Mouse (Mus musculus) liver, embryonic 11.5 days (tissue): ENCODE results near the gene Ube2l6. TPM values are rescaled to one million over a fixed set of nuclear protein-coding genes. Genes with fewer than 3 reads are reported as not detected.

Experiments
- ATAC-seq: fragments of 200-750 bp; cut with Nextera tagmentation; replicated peaks from 2 replicates; pipeline ENCODE4 v1.8.0; 2017; ENCODE audit warnings: moderate number of reproducible peaks, mild to moderate bottlenecking, moderate TSS enrichment, moderate library complexity; ENCODE audit not compliant: low FRiP score
- DNase-seq: peaks from one replicate; pipeline ENCODE4 v3.0.0-alpha.2; 2017; ENCODE audit warnings: low spot score
- H3K27ac ChIP-seq: fragments of 300-500 bp; sonication (generic); 2 replicates; pipeline ENCODE4 v1.5.1; 2014; ENCODE audit warnings: mild to moderate bottlenecking, low read depth, low read length, control low read depth
- H3K27me3 ChIP-seq: fragments of 300-500 bp; sonication (generic); replicated peaks from 2 replicates; pipeline ENCODE4 v1.6.1; 2014; ENCODE audit warnings: low read length, mixed read lengths; ENCODE audit not compliant: control insufficient read depth, insufficient read depth
- H3K36me3 ChIP-seq: fragments of 300-500 bp; sonication (generic); 2 replicates; pipeline ENCODE4 v1.6.1; 2014; ENCODE audit warnings: mild to moderate bottlenecking, low read length, moderate library complexity, mixed read lengths; ENCODE audit not compliant: control insufficient read depth, insufficient read depth
- H3K4me1 ChIP-seq: fragments of 300-500 bp; sonication (generic); replicated peaks from 2 replicates; pipeline ENCODE4 v1.6.1; 2014; ENCODE audit warnings: low read length, mixed read lengths; ENCODE audit not compliant: control insufficient read depth, insufficient read depth
- H3K4me2 ChIP-seq: fragments of 300-500 bp; sonication (generic); 2 replicates; pipeline ENCODE4 v1.6.1; 2014; ENCODE audit warnings: mild to moderate bottlenecking, control low read depth, moderate library complexity
- H3K4me3 ChIP-seq: fragments of 300-500 bp; sonication (generic); 2 replicates; pipeline ENCODE4 v1.5.1; 2014; ENCODE audit warnings: low read depth, low read length, control low read depth
- H3K9ac ChIP-seq: fragments of 300-500 bp; sonication (generic); 2 replicates; pipeline ENCODE4 v1.6.1; 2014; ENCODE audit warnings: low read depth, low read length, control low read depth
- H3K9me3 ChIP-seq: fragments of 300-500 bp; sonication (generic); 2 replicates; pipeline ENCODE4 v1.6.1; 2016; ENCODE audit warnings: low read length, inconsistent platforms, mixed read lengths; ENCODE audit not compliant: control insufficient read depth
- WGBS: fragments of 180-500 bp; shearing (Covaris S2); extraction: QIAGEN DNeasy Blood & Tissue Kit; methylation state at CpG from one replicate; pipeline ENCODE4 v1.1.7; 2014; 5-methylcytosine and 5-hydroxymethylcytosine counted together
- polyA plus RNA-seq: library from polyadenylated mRNA; unstranded; fragments of >200 nt; fragmentation: Nextera tagmentation; extraction: Ambion mirVana; gene quantifications from 2 replicates; pipeline ENCODE4 v1.2.1, GENCODE M21; 2014

The Ube2l6 gene
- polyA plus RNA-seq, 1 experiment from 2014 or later = 114 TPM

DNA sequence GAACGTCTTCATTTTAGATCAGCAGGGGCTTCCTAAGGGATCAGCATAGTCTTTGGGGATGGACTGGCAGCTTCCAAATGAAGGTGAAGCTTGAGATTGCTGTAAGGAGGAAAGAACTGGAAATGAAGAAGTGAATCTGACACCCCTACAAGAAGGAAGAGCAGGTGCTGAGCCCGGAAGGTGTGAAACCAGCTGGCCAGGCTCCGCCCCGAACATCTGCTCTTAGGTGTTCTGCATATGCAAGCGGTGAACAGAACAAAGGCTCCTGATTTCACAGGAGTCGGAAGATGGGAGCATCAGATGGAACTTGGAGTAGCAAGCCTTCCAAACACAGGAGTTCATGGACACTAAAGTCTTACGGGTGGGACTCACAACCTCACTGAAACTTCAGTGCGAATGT, 38.5 kb downstream of the Ube2l6 start:
- ATAC-seq (no peak), DNase-seq (no peak)
- H3K9me3 ChIP-seq = no peaks in the 10 kb centered on the region
- H3K4me1 ChIP-seq = peaks cover 23% of the 10 kb centered on the region
- no peaks in the 10 kb centered on the region for H3K36me3 ChIP-seq
- no peak overlapping the region for H3K4me2 ChIP-seq
- 59% methylated on average over 8 of the region's 8 CpGs for WGBS
- H3K4me3 ChIP-seq = no peak overlapping the region
- H3K9ac ChIP-seq = no peak overlapping the region
- H3K27ac ChIP-seq = no peak overlapping the region
- no peaks in the 10 kb centered on the region for H3K27me3 ChIP-seq

DNA sequence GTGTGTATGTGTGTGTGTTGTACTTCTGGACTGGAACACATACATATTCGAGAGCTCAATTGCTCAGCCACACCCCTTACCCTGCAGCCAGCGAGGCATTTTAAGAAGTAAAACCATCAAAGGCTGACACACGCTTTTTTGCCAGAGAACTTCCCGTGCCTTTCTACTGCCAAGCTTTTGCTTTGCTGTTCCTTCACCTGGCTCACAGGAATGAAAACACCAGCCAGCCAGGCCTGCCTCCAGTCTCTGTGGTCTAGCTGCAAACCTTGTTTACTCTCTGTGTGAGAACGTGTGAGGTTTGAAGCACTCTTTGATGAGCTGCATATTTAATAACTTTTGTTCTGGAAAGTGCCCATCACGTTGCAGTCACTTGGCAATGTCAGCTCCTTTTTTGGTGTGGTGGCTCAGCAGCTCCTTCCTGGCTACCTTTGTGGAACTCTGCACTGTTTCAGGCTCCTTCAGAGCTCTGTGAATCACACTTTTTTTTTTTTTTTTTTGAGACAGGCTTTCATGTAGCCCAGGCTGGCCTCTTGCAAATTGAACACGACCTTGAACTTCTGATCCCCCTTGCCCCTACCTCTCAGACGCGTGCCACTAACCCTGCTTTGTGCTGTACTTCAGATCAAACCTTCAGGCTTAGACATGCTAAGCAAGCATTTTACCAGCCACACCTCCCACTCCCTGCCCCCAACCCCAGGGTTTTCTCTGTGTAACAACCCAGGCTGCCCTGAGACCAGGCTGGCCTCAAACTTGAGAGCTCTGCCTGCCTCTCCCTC, 39.4 kb downstream of the Ube2l6 start:
- DNase-seq = no peak
- H3K27ac ChIP-seq = no peak overlapping the region
- peak overlapping the region; percentile 89 for H3K4me2 ChIP-seq
- peak overlapping the region; percentile 67 for H3K4me3 ChIP-seq
- peak overlapping the region; percentile 4; the same call in 1 of the 2 replicates for H3K9ac ChIP-seq
- 33% methylated on average over 9 of the region's 9 CpGs for WGBS
- H3K9me3 ChIP-seq = no peaks in the 10 kb centered on the region
- H3K36me3 ChIP-seq = no peaks in the 10 kb centered on the region
- ATAC-seq = no peak
- peaks cover 24% of the 10 kb centered on the region for H3K4me1 ChIP-seq
- no peaks in the 10 kb centered on the region for H3K27me3 ChIP-seq

DNA sequence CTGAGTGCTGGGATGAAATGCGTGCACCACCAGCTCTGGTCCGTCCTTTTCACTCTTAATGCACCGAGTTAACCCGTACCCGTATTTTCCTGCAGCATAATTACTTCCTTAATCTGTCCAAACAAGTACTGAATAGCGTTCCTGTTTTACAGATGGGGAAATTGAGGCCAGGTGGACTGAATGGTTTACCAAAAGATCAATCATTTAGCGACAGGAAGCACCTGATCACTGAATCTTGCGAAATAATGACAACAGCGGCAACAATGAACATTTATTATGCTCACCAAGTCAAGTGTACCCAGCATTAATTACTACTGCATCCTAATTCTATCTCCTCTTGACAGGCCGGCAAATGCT, 39.9 kb downstream of the Ube2l6 start, which contains the start of gene Slc43a1:
TSS of gene Slc43a1 (plus strand) at position 258 of the 357 bp plus-strand sequence.
- no peaks in the 10 kb centered on the region for H3K36me3 ChIP-seq
- no peaks in the 10 kb centered on the region for H3K9me3 ChIP-seq
- peak within 1 kb of the TSS; percentile 67 for H3K4me3 ChIP-seq
- peak within 1 kb of the TSS; percentile 95 for H3K27ac ChIP-seq
- peak within 1 kb of the TSS; percentile 89 for H3K4me2 ChIP-seq
- ATAC-seq (no peak), DNase-seq (no peak)
- WGBS = 21% methylated on average over 10 of the region's 10 CpGs
- peak within 1 kb of the TSS; percentile 81 for H3K9ac ChIP-seq
- H3K27me3 ChIP-seq = no peaks in the 10 kb centered on the region
- peaks cover 29% of the 10 kb centered on the region for H3K4me1 ChIP-seq

DNA sequence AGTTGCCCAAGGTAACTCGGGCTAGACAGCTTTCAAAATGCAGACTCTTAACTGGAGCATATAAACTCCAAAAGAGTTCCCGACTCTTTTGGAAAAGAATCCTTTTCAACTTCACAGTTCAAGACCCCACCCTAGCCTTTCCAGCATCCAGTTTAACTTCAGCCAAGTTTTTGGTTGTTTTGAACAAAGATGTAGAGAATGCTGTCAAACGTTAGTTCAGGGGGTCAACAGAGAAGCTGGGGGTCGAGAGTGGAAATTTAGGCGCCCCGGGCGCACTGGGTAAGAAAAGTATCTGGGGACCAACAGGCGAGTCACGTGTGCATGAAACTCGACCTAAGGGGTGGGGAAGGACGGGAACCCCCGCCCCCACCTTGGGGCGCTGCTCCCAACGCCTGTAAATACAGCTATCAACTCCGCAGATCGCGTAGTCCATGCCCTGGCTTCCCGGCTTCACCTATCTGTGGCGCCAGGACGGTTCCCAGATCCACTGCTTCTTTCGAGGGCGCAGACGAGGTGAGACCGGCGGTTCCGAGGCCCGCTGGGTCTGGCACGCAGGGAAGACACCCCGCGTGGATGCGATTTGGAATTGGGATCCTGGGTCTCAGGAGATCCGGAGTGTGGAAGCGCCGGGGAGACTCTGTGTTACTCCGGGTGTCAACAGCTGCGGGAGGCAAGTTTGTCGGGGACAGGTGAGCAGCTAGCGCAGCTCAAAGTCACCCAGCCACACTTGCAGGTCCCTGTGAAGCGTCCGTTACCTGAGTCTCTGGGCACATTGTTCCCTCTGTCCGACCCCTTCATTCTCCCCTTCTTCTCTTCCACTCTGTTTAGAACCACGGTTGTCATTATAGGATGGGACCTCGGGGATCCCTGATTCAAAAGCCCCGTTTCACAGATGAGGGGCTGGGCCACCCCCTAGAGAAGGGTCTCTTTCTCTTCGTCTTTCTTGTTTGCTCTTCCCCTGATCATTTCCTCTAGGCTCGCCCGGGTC, 40.7 kb downstream of the Ube2l6 start:
- no peaks in the 10 kb centered on the region; the same call in 1 of the 2 replicates for H3K36me3 ChIP-seq
- DNase-seq (peak; percentile 66), ATAC-seq (peak; percentile 57)
- H3K9me3 ChIP-seq = no peaks in the 10 kb centered on the region
- peaks cover 36% of the 10 kb centered on the region for H3K4me1 ChIP-seq
- peak overlapping the region; percentile 81 for H3K9ac ChIP-seq
- H3K4me3 ChIP-seq = peak overlapping the region; percentile 67
- under 1% methylated on average over 47 of the region's 47 CpGs for WGBS
- H3K4me2 ChIP-seq = peak overlapping the region; percentile 89
- peak overlapping the region; percentile 95 for H3K27ac ChIP-seq
- H3K27me3 ChIP-seq = no peaks in the 10 kb centered on the region

DNA sequence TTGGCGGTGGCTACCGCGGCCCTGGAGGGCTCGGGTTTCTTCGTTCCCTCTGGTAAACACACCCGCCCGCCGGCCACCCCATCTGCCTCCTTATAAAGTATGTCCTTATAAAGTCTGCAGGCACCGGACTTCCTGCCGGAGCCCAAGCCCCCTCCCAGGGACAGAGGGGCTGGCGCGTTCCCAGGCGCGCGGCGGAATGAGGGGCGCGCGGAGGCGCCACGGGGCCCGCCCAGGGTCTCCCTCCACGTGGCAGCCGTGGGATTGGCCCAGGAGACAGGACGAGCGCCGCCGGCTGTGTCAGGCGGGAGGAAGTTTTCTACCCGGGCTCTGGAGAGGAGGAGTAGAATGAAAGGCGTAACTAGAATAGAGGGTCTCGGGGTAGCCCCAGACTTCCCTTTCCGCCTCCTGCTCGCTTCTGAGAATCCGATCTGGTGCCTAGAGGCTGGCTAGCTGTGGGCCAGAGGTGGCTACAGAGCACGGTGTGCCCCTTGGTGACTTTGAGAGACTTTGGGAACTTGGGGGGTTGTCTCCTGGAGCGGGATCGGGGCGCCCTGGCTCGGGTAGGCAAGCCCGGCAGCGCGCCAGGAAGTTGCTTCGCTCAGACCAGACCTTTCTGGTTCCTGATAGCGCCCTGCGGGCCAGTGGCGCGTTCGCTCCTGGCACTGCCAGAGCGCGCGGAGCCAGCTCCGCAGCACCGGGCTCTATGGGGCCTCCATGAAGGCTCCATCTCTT, 41.6 kb downstream of the Ube2l6 start:
- Histone ChIP-seq H3K27me3 (no peaks in the 10 kb centered on the region), H3K9ac (peak overlapping the region; percentile 81), H3K9me3 (no peaks in the 10 kb centered on the region), H3K36me3 (peaks cover 7% of the 10 kb centered on the region; the same call in 1 of the 2 replicates), H3K4me1 (peaks cover 42% of the 10 kb centered on the region), H3K27ac (peak overlapping the region; percentile 95), H3K4me2 (peak overlapping the region; percentile 89), H3K4me3 (peak overlapping the region; percentile 67)
- DNase-seq (peak; percentile 85), ATAC-seq (peak; percentile 56)
- WGBS = under 1% methylated on average over 54 of the region's 54 CpGs

DNA sequence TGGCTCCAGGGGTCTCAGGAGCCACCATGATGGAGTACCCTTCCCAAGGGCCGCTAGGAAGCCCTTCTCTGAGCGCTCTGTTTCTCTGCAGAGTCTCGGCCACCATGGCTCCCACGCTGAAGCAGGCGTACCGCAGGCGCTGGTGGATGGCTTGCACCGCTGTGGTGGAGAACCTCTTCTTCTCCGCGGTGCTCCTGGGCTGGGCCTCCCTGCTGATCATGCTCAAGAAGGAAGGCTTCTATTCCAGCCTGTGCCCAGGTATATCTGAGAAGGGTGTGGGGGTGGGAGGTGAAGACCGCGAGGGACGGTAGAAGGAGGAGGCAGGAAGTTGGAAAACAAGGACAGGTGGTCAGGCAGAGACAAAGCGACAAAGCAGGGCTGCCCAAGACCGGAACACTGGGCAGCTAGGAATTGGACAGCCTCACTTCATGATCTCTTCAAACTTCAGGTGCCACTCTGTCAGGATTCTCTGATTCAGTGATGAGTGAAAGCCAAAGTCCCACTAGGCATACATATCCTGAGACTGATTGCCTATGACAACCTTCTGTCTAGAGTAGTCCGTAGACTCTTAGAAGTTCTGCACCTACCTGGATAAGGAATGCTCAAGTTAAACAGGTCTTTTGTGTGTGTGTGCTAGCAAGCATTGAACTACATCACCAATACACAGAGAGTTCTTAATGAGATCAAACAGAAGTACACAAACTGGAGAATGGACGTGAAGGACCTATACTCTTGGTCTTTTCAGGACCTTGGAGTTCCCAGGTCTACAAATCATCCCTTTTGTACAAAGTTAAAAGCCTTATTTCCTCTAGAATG, 42.3 kb downstream of the Ube2l6 start:
- DNase-seq = no peak
- Histone ChIP-seq H3K9me3 (no peaks in the 10 kb centered on the region), H3K4me1 (peaks cover 42% of the 10 kb centered on the region), H3K36me3 (peaks cover 14% of the 10 kb centered on the region; the same call in 1 of the 2 replicates), H3K27me3 (no peaks in the 10 kb centered on the region), H3K4me3 (peak overlapping the region; percentile 67), H3K4me2 (peak overlapping the region; percentile 89), H3K9ac (peak overlapping the region; percentile 81), H3K27ac (peak overlapping the region; percentile 95)
- ATAC-seq = peak; percentile 2; the same call in 1 of the 2 replicates
- 3% methylated on average over 17 of the region's 17 CpGs for WGBS

DNA sequence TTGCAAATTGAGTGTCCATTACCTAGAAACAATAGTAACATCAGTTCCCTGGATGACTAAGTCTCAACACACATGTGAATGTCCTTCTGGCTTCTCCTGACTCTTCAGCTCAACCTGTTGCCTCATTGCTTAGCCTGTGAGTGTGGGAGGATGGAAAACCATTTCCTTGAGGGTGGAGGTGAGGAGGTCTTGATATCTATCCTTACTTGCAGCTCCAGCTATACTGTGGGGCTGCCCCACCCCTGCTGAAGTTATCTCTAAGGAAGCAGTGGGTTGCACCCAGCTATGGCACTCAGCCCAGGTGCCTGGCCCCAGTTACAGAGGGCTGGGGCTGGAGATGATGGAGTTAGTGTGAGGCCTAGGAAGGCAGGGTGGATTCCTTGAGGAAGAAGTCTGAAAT, 43.3 kb downstream of the Ube2l6 start:
- Histone ChIP-seq H3K27me3 (no peaks in the 10 kb centered on the region), H3K9ac (peak overlapping the region; percentile 81), H3K4me3 (peak overlapping the region; percentile 67), H3K9me3 (no peaks in the 10 kb centered on the region), H3K4me2 (peak overlapping the region; percentile 89), H3K27ac (peak overlapping the region; percentile 95), H3K36me3 (peaks cover 14% of the 10 kb centered on the region; the same call in 1 of the 2 replicates), H3K4me1 (peaks cover 42% of the 10 kb centered on the region)
- DNase-seq (peak; percentile 55), ATAC-seq (peak; percentile 91)
